Mouse (Mus musculus) kidney, embryonic 15.5 days (tissue): Measurements from ENCODE around the gene Lrrc23. TPM values are rescaled to one million over a fixed set of nuclear protein-coding genes. Genes with fewer than 3 reads are reported as not detected.
A peak's percentile ranks its signal among the peaks of the same experiment; 100 is the strongest.
"Not testable (repeated sequence)": the region's sequence is repeated elsewhere in the genome, so short reads cannot be mapped to it uniquely, and the experiment has no call there.

Source experiments
- ATAC-seq: fragments of 200-750 bp; cut with Nextera tagmentation; replicated peaks from 2 replicates; pipeline ENCODE4 v1.8.0; 2017; ENCODE audit warnings: moderate TSS enrichment; ENCODE audit not compliant: low FRiP score
- H3K27ac ChIP-seq: fragments of 300-500 bp; sonication (generic); 2 replicates; pipeline ENCODE4 v1.5.1; 2015; ENCODE audit warnings: mild to moderate bottlenecking, inconsistent platforms
- H3K27me3 ChIP-seq: fragments of 300-500 bp; sonication (generic); 2 replicates; pipeline ENCODE4 v1.6.1; 2015; ENCODE audit warnings: inconsistent platforms
- H3K36me3 ChIP-seq: fragments of 300-500 bp; sonication (generic); 2 replicates; pipeline ENCODE4 v1.6.1; 2015; ENCODE audit warnings: inconsistent platforms
- H3K4me1 ChIP-seq: fragments of 300-500 bp; sonication (generic); 2 replicates; pipeline ENCODE4 v1.6.1; 2015; ENCODE audit warnings: inconsistent platforms
- H3K4me2 ChIP-seq: fragments of 300-500 bp; sonication (generic); 2 replicates; pipeline ENCODE4 v1.6.1; 2015; ENCODE audit warnings: moderate library complexity, mild to moderate bottlenecking, inconsistent platforms
- H3K4me3 ChIP-seq: fragments of 300-500 bp; sonication (generic); replicated peaks from 2 replicates; pipeline ENCODE4 v1.5.1; 2015; ENCODE audit warnings: mild to moderate bottlenecking, inconsistent platforms
- H3K9ac ChIP-seq: fragments of 300-500 bp; sonication (generic); 2 replicates; pipeline ENCODE4 v1.6.1; 2015; ENCODE audit warnings: mild to moderate bottlenecking, inconsistent platforms
- H3K9me3 ChIP-seq: fragments of 300-500 bp; sonication (generic); replicated peaks from 2 replicates; pipeline ENCODE4 v1.6.1; 2016; ENCODE audit warnings: inconsistent platforms
- WGBS: fragments of 180-500 bp; shearing (Covaris S2); methylation state at CpG from one replicate; pipeline ENCODE4 v1.1.7; 2015; ENCODE audit warnings: mixed read lengths; 5-methylcytosine and 5-hydroxymethylcytosine counted together
- polyA plus RNA-seq: library from polyadenylated mRNA; unstranded; fragments of >200 nt; fragmentation: Nextera tagmentation; extraction: Ambion mirVana; gene quantifications from 2 replicates; pipeline ENCODE4 v1.2.1, GENCODE M21; 2015

Gene Lrrc23
- polyA plus RNA-seq, 1 experiment from 2014 or later: 0.90 TPM

- Histone ChIP-seq H3K36me3 (peaks cover 7% of the 10 kb centered on the region; the same call in 1 of the 2 replicates), H3K9me3 (no peaks in the 10 kb centered on the region), H3K27ac (peak overlapping the region; percentile 97), H3K4me2 (peak overlapping the region; percentile 81), H3K4me1 (peaks cover 49% of the 10 kb centered on the region), H3K9ac (peak overlapping the region; percentile 38), H3K4me3 (peak overlapping the region; percentile 53), H3K27me3 (no peaks in the 10 kb centered on the region)
- 1% methylated on average over 34 of the region's 34 CpGs for WGBS
- ATAC-seq: peak; percentile 79
These were observed 26.1 kb upstream of the Lrrc23 start for GRCm38 (mm10) chr6:124805341-124806321.

- ATAC-seq: no peak
- no peaks in the 10 kb centered on the region for H3K36me3 ChIP-seq
- no peak overlapping the region for H3K4me2 ChIP-seq
- H3K9me3 ChIP-seq: no peaks in the 10 kb centered on the region
- H3K27ac ChIP-seq: no peak overlapping the region; the same call in 1 of the 2 replicates
- H3K27me3 ChIP-seq: no peaks in the 10 kb centered on the region
- H3K4me3 ChIP-seq: no peak overlapping the region
- peaks cover 36% of the 10 kb centered on the region for H3K4me1 ChIP-seq
- 89% methylated on average over 3 of the region's 3 CpGs for WGBS
- H3K9ac ChIP-seq: no peak overlapping the region
These were observed 24.8 kb upstream of the Lrrc23 start for GRCm38 (mm10) chr6:124804341-124804740.

GRCm38 (mm10) chr6:124803691-124804090 is 24.2 kb upstream of the Lrrc23 start:
- not testable (repeated sequence) for H3K27ac ChIP-seq, H3K27me3 ChIP-seq, H3K36me3 ChIP-seq, ATAC-seq, H3K9ac ChIP-seq, H3K9me3 ChIP-seq, H3K4me2 ChIP-seq, H3K4me3 ChIP-seq
- H3K4me1 ChIP-seq: peaks cover 32% of the 10 kb centered on the region
- 92% methylated on average over 4 of the region's 4 CpGs for WGBS

GRCm38 (mm10) chr6:124803061-124803460 is 23.5 kb upstream of the Lrrc23 start:
- H3K4me2 ChIP-seq: no peak overlapping the region
- H3K9ac ChIP-seq: no peak overlapping the region
- H3K36me3 ChIP-seq: no peaks in the 10 kb centered on the region
- 83% methylated on average over 3 of the region's 3 CpGs for WGBS
- ATAC-seq: no peak
- no peaks in the 10 kb centered on the region for H3K9me3 ChIP-seq
- no peak overlapping the region for H3K27ac ChIP-seq
- peaks cover 29% of the 10 kb centered on the region for H3K4me1 ChIP-seq
- H3K4me3 ChIP-seq: no peak overlapping the region
- no peaks in the 10 kb centered on the region for H3K27me3 ChIP-seq

- H3K36me3 ChIP-seq, H3K9ac ChIP-seq, H3K9me3 ChIP-seq, H3K27me3 ChIP-seq, ATAC-seq: not testable (repeated sequence)
- Histone ChIP-seq H3K4me3 (peak overlapping the region; percentile 21; the same call in 1 of the 2 replicates), H3K4me1 (peaks cover 22% of the 10 kb centered on the region), H3K27ac (peak overlapping the region; percentile 41), H3K4me2 (peak overlapping the region; percentile 50)
- WGBS: 13% methylated on average over 5 of the region's 9 CpGs
These were observed 22.9 kb upstream of the Lrrc23 start for GRCm38 (mm10) chr6:124802400-124802799.

GRCm38 (mm10) chr6:124796200-124796599 is 16.7 kb upstream of the Lrrc23 start:
- H3K9ac ChIP-seq: no peak overlapping the region
- 0 out of 2 replicates have a peak, but pooled peaks have one; percentile 15 for ATAC-seq
- H3K27ac ChIP-seq: peak overlapping the region; percentile 88
- H3K27me3 ChIP-seq: no peaks in the 10 kb centered on the region
- 74% methylated on average over 2 of the region's 2 CpGs for WGBS
- peaks cover 5% of the 10 kb centered on the region; the same call in 1 of the 2 replicates for H3K4me1 ChIP-seq
- H3K4me3 ChIP-seq: no peak overlapping the region
- no peak overlapping the region for H3K4me2 ChIP-seq
- no peaks in the 10 kb centered on the region for H3K36me3 ChIP-seq
- no peaks in the 10 kb centered on the region for H3K9me3 ChIP-seq

GRCm38 (mm10) chr6:124795781-124796180 is 16.3 kb upstream of the Lrrc23 start:
- H3K4me1 ChIP-seq: peaks cover 5% of the 10 kb centered on the region; the same call in 1 of the 2 replicates
- 65% methylated on average over 4 of the region's 4 CpGs for WGBS
- H3K27ac ChIP-seq: peak overlapping the region; percentile 88
- H3K36me3 ChIP-seq: no peaks in the 10 kb centered on the region
- H3K9ac ChIP-seq: no peak overlapping the region
- no peak overlapping the region for H3K4me2 ChIP-seq
- H3K27me3 ChIP-seq: no peaks in the 10 kb centered on the region
- no peaks in the 10 kb centered on the region for H3K9me3 ChIP-seq
- no peak overlapping the region for H3K4me3 ChIP-seq
- ATAC-seq: peak; percentile 71; the same call in 1 of the 2 replicates

GRCm38 (mm10) chr6:124791911-124792310 is 12.4 kb upstream of the Lrrc23 start:
- Histone ChIP-seq H3K27ac (no peak overlapping the region), H3K9ac (no peak overlapping the region), H3K36me3 (no peaks in the 10 kb centered on the region), H3K27me3 (no peaks in the 10 kb centered on the region), H3K4me3 (no peak overlapping the region), H3K4me2 (no peak overlapping the region), H3K4me1 (peaks cover 22% of the 10 kb centered on the region), H3K9me3 (no peaks in the 10 kb centered on the region)
- WGBS: 73% methylated on average over 3 of the region's 3 CpGs
- ATAC-seq: no peak

- Histone ChIP-seq H3K36me3 (no peaks in the 10 kb centered on the region), H3K27me3 (no peaks in the 10 kb centered on the region), H3K4me2 (no peak overlapping the region), H3K4me1 (peaks cover 17% of the 10 kb centered on the region), H3K9me3 (no peaks in the 10 kb centered on the region), H3K27ac (peak overlapping the region; percentile 73), H3K9ac (no peak overlapping the region), H3K4me3 (no peak overlapping the region)
- ATAC-seq: 0 out of 2 replicates have a peak, but pooled peaks have one; percentile 49
- 29% methylated on average over 4 of the region's 4 CpGs for WGBS
These were observed 10.6 kb upstream of the Lrrc23 start for GRCm38 (mm10) chr6:124790121-124790520.

- H3K27me3 ChIP-seq: no peaks in the 10 kb centered on the region
- peaks cover 17% of the 10 kb centered on the region for H3K4me1 ChIP-seq
- no peaks in the 10 kb centered on the region for H3K36me3 ChIP-seq
- peak overlapping the region; percentile 73; the same call in 1 of the 2 replicates for H3K27ac ChIP-seq
- 76% methylated on average over 4 of the region's 4 CpGs for WGBS
- no peak overlapping the region for H3K4me2 ChIP-seq
- ATAC-seq: no peak; the same call in 1 of the 2 replicates
- no peaks in the 10 kb centered on the region for H3K9me3 ChIP-seq
- no peak overlapping the region for H3K4me3 ChIP-seq
- no peak overlapping the region for H3K9ac ChIP-seq
These were observed 10.0 kb upstream of the Lrrc23 start for GRCm38 (mm10) chr6:124789519-124789918.

- 73% methylated on average over 10 of the region's 10 CpGs for WGBS
- H3K9me3 ChIP-seq: no peaks in the 10 kb centered on the region
- ATAC-seq: no peak
- H3K9ac ChIP-seq: no peak overlapping the region
- H3K36me3 ChIP-seq: no peaks in the 10 kb centered on the region
- H3K27ac ChIP-seq: no peak overlapping the region
- H3K4me3 ChIP-seq: no peak overlapping the region
- H3K4me2 ChIP-seq: no peak overlapping the region
- peaks cover 17% of the 10 kb centered on the region for H3K4me1 ChIP-seq
- H3K27me3 ChIP-seq: no peaks in the 10 kb centered on the region
These were observed 8.2 kb upstream of the Lrrc23 start for GRCm38 (mm10) chr6:124787722-124788121.

- Histone ChIP-seq H3K4me1 (peaks cover 22% of the 10 kb centered on the region), H3K4me2 (no peak overlapping the region), H3K36me3 (no peaks in the 10 kb centered on the region), H3K4me3 (no peak overlapping the region), H3K27me3 (no peaks in the 10 kb centered on the region), H3K9me3 (no peaks in the 10 kb centered on the region), H3K27ac (no peak overlapping the region), H3K9ac (no peak overlapping the region)
- 47% methylated on average over 8 of the region's 8 CpGs for WGBS
- ATAC-seq: no peak
These were observed 7.4 kb upstream of the Lrrc23 start for GRCm38 (mm10) chr6:124786756-124787420.
